Mouse (Mus musculus) adrenal gland, adult 10 weeks (tissue): ENCODE data around the gene Triap1. TPM values are rescaled to one million over a fixed set of nuclear protein-coding genes. Genes with fewer than 3 reads are reported as not detected.

Experiments
- polyA plus RNA-seq: library from polyadenylated mRNA; stranded (reverse); fragments of 350-450 nt; fragmentation: Illumina TruSeq; extraction: RNeasy Lipid Tissue Mini Kit (QIAGEN cat#74804); gene quantifications from one replicate; pipeline ENCODE4 v1.2.3, GENCODE M21; 2014; ENCODE audit warnings: low read depth, low replicate concordance

Gene Triap1
- polyA plus RNA-seq, result 23.6 TPM

GRCm38 (mm10) chr5:115340577-115341313 is at the start of gene Triap1, which contains the start of gene Gatc:
Gene Triap1, plus strand, starts transcription at chr5:115341225.
Gene Gatc, minus strand, starts transcription at chr5:115341178.

DNA sequence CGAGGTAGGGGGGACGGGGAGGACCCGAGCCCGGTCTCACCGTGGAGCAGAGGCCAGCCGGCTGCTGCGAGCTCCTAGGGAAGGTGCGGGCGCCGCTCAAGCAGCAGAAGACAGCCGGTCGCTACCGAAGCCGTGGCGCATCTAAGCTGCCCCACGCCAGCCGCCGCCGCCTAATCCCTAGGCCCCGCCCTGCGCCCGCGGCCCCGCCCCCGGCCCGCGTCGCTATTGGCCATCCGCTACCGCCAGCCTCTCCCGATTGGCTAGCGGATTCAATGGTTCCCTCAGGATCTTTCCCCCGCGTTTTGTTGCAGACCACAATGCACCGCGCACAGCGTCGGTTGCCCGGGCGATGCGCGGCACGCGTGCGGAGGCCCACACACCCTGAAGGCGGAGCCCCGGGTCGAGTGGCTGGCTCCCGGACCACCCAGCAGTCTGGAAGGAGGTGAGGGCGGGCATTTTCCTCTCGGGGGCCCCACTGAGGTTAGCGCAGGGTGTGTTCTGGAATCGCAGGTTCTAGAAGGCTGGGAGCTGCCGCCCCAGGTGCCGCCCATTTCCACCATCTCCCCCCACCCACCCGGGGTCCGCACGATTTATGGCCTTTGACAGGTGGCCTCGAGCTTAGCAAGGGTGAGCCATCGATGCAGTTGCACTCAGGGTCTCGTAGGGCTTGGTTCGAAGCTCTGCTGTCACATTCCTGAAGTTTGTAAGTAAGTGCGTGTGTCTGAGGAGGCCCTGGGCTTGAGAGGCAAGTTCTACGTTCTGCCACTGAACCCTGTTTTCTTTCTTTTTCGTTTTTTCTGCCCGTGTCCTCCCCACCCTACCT is 40.0 kb upstream of the Triap1 start, which contains the start of gene Dynll1:
TSS of gene Dynll1 (minus strand) at position 208 of the 823 bp plus-strand sequence.

DNA sequence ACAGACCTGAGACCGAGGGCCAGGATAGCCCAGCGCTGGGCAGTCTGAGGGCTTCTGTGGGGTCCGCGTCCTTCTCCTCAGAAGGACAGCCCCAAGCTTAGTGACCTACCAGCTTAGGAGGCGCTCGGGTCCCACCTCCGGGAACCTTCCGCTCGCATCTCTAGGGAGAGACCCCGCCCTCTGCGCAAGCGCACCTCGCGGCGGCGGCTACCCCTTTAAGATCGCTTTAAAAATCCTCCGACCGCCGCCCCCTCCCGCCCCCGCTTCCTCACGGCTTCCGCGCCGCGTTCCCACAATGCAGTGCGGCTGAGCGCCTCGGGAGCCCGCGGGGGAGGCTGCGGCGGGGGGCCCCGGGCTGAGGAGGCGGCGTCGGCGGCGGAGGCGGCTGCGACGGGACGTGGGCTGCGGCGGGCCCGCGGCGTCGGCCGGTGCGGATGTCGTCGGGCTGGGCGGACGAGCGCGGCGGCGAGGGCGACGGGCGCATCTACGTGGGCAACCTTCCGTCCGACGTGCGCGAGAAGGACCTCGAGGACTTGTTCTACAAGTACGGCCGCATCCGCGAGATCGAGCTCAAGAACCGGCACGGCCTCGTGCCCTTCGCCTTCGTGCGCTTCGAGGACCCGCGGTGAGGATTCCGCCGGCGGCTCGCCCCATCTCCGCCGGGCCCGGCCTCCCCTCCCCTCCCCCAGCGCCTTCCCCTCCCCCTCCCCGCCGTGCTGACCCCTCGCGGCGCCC is 14.0 kb upstream of the Triap1 start, which contains the start of gene Srsf9:
TSS of gene Srsf9 (plus strand) at position 303 of the 735 bp plus-strand sequence.

DNA sequence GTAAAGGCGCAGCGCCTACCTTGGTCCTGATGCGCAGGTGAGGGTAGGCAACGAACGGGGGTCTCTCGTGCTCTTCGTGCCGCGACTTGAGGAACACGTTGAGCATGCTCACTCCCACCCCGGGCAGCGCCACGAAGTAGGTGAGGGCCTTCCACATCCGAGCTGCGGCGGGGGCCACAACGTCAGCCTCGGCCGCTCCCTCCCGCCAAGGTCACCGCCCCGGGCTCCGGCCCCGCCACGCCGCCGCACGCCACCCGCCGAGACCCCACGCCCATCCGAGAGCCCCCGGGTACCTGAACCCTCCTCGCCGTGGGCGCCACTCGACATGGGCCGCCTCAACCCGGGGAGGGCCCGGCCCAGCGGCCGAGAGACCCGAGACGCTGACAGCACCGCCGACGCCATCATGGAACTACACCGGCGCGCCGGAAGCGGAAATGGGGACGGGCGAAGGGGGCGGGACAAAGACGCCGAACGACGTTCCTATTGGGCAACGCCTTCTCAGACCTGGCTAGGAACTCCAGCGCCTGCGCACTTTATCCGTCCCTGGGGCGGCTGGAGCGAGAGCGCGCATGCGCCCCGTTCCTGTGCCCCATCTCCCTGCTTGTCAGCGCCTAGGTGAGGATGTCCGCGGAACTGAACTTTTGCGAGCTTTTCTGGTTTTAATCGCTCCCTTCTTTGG is 7.7 kb downstream of the Triap1 start, which contains the start of gene Cox6a1:
TSS of gene Cox6a1 (minus strand) at position 436 of the 679 bp plus-strand sequence.

Other genes starting within 250 kb of the Triap1 start
- gene Gm10401, start 242.9 kb upstream of the Triap1 start, polyA plus RNA-seq, result not detected
- 4.9 TPM for gene Acads, start 221.9 kb upstream of the Triap1 start, polyA plus RNA-seq
- 6.2 TPM for gene Unc119b, start 206.2 kb upstream of the Triap1 start, polyA plus RNA-seq
- 156 TPM for gene Mlec, start 183.0 kb upstream of the Triap1 start, polyA plus RNA-seq
- 1.4 TPM for gene Cabp1, start 146.8 kb upstream of the Triap1 start, polyA plus RNA-seq
- gene Pop5, start 105.4 kb upstream of the Triap1 start, polyA plus RNA-seq, result 12.1 TPM
- 35.5 TPM for gene Rnf10, start 68.3 kb upstream of the Triap1 start, polyA plus RNA-seq
- gene Coq5, start 61.6 kb upstream of the Triap1 start, polyA plus RNA-seq, result 17.5 TPM
- gene Dynll1, start 40.2 kb upstream of the Triap1 start, polyA plus RNA-seq, result 620 TPM
- 63.2 TPM for gene Srsf9, start 14.0 kb upstream of the Triap1 start, polyA plus RNA-seq
- gene Gatc, start within 50 bp of the Triap1 start, polyA plus RNA-seq, result 71.1 TPM
- gene Cox6a1, start 7.8 kb downstream of the Triap1 start, polyA plus RNA-seq, result 96.6 TPM
- gene Msi1, start 88.4 kb downstream of the Triap1 start, polyA plus RNA-seq, result 3.7 TPM
- not detected for gene Pla2g1b, start 125.0 kb downstream of the Triap1 start, polyA plus RNA-seq
- gene Sirt4, start 143.5 kb downstream of the Triap1 start, polyA plus RNA-seq, result 8.3 TPM
- gene Pxn, start 165.5 kb downstream of the Triap1 start, polyA plus RNA-seq, result 4.1 TPM
- 34.2 TPM for gene Rplp0, start 218.2 kb downstream of the Triap1 start, polyA plus RNA-seq
- gene Gcn1l1, start 224.0 kb downstream of the Triap1 start, polyA plus RNA-seq, result 2.4 TPM